Mouse (Mus musculus): ENCODE measurements around the gene Aven.

- no peak for TF ChIP-seq GATA1 (IDR thresholded peaks at IDR 0.05; ENCODE audit: low read length)
- no peak for TF ChIP-seq TAL1 (IDR thresholded peaks at IDR 0.05; ENCODE audit: low read length)
These were observed 28.0 kb downstream of the Aven start for GRCm38 (mm10) chr2:112520526-112521482.
